Mouse (Mus musculus) bone marrow macrophage, adult 2 months (primary cell): ENCODE measurements around the gene Hist1h1c.

ENCODE experiments used
- CTCF ChIP-seq: IDR thresholded peaks from 2 replicates; pipeline ENCODE4 v1.5.1; 2012; ENCODE audit warnings: low read depth, mild to moderate bottlenecking, low read length, moderate library complexity
- POLR2A ChIP-seq: IDR thresholded peaks from 2 replicates; pipeline ENCODE4 v1.6.1; 2012; ENCODE audit warnings: mild to moderate bottlenecking, low read depth, low read length, borderline replicate concordance

GRCm38 (mm10) chr13:23716261-23717042 is 22.2 kb upstream of the Hist1h1c start:
- TF ChIP-seq CTCF (no peak), POLR2A (no peak)
